Mouse (Mus musculus) lung, postnatal 0 days (tissue): ENCODE results near the gene Sh3pxd2a. TPM values are rescaled to one million over a fixed set of nuclear protein-coding genes. Genes with fewer than 3 reads are reported as not detected.
A peak's percentile ranks its signal among the peaks of the same experiment; 100 is the strongest.

Source experiments
- ATAC-seq: fragments of 200-750 bp; cut with Nextera tagmentation; 2 replicates; pipeline ENCODE4 v1.8.0; 2017; ENCODE audit warnings: moderate library complexity
- DNase-seq: peaks from one replicate; pipeline ENCODE4 v3.0.0-alpha.2; 2016; ENCODE audit warnings: low spot score
- H3K27ac ChIP-seq: fragments of 300-500 bp; sonication (generic); 2 replicates; pipeline ENCODE4 v1.5.1; 2014; ENCODE audit warnings: antibody characterized with exemption, mild to moderate bottlenecking, low read length, mixed read lengths
- H3K27me3 ChIP-seq: fragments of 300-500 bp; sonication (generic); replicated peaks from 2 replicates; pipeline ENCODE4 v1.6.1; 2014; ENCODE audit warnings: low read length, mixed read lengths; ENCODE audit not compliant: insufficient read depth
- H3K36me3 ChIP-seq: fragments of 300-500 bp; sonication (generic); 2 replicates; pipeline ENCODE4 v1.6.1; 2014; ENCODE audit warnings: low read length, mixed read lengths; ENCODE audit not compliant: insufficient read depth
- H3K4me1 ChIP-seq: fragments of 300-500 bp; sonication (generic); 2 replicates; pipeline ENCODE4 v1.6.1; 2014; ENCODE audit warnings: antibody characterized with exemption, low read depth, low read length, mixed read lengths; ENCODE audit not compliant: insufficient read depth
- H3K4me2 ChIP-seq: fragments of 300-500 bp; sonication (generic); replicated peaks from 2 replicates; pipeline ENCODE4 v1.6.1; 2014; ENCODE audit warnings: low read depth, mild to moderate bottlenecking, low read length, moderate library complexity, mixed read lengths
- H3K4me3 ChIP-seq: fragments of 300-500 bp; sonication (generic); 2 replicates; pipeline ENCODE4 v1.5.1; 2014; ENCODE audit warnings: low read depth, low read length
- H3K9ac ChIP-seq: fragments of 300-500 bp; sonication (generic); replicated peaks from 2 replicates; pipeline ENCODE4 v1.6.1; 2014; ENCODE audit warnings: low read depth, mild to moderate bottlenecking
- H3K9me3 ChIP-seq: fragments of 300-500 bp; sonication (generic); 2 replicates; pipeline ENCODE4 v1.6.1; 2016; ENCODE audit warnings: low read length, mixed read lengths
- CTCF ChIP-seq: IDR thresholded peaks from 2 replicates; pipeline ENCODE4 v1.5.1; 2016; ENCODE audit warnings: antibody characterized with exemption, mild to moderate bottlenecking
- EP300 ChIP-seq: IDR thresholded peaks from 2 replicates; pipeline ENCODE4 v1.6.1; 2016; ENCODE audit warnings: antibody characterized with exemption, mild to moderate bottlenecking, control low read depth
- WGBS: fragments of 180-500 bp; shearing (Covaris S2); extraction: QIAGEN DNeasy Blood & Tissue Kit; methylation state at CpG from one replicate; pipeline ENCODE4 v1.1.7; 2014; 5-methylcytosine and 5-hydroxymethylcytosine counted together
- microRNA-seq: library from miRNA; unstranded; fragments of <30 nt; microRNA quantifications from one replicate; pipeline ENCODE4, GENCODE M21; 2016
- polyA plus RNA-seq: library from polyadenylated mRNA; unstranded; fragments of >200 nt; fragmentation: Nextera tagmentation; extraction: Ambion mirVana; gene quantifications from 2 replicates; pipeline ENCODE4 v1.2.1, GENCODE M21; 2015

Gene Sh3pxd2a
- polyA plus RNA-seq, 1 experiment from 2014 or later, result 5.6 TPM

DNA sequence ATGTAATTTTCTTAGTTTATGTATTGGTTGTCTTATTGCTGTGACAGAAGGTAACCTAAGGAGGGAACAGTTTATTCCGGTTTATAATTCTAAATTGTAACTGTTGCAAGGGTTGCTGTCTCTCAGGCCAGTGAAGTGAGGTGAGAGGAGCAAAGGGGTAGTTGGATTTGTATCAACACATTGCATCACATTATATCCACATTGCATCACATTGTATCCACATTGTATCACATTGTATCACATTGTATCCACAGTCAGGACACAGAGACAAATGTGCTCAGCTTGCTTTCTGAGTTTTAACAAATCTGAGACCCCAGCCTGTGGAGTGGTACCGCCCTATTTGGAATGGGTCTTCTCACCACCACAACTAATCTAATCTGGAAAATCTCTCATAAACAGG lies 244.0 kb downstream of the Sh3pxd2a start:
- no peaks in the 10 kb centered on the region for H3K9me3 ChIP-seq
- H3K4me2 ChIP-seq, result no peak overlapping the region
- ATAC-seq, result no peak
- H3K27me3 ChIP-seq, result no peaks in the 10 kb centered on the region
- H3K4me3 ChIP-seq, result no peak overlapping the region
- TF ChIP-seq EP300 (no peak), CTCF (no peak)
- WGBS, result 87% methylated on average over 2 of the region's 2 CpGs
- H3K9ac ChIP-seq, result no peak overlapping the region
- no peaks in the 10 kb centered on the region for H3K36me3 ChIP-seq
- H3K27ac ChIP-seq, result no peak overlapping the region
- peak; percentile 57 for DNase-seq
- no peaks in the 10 kb centered on the region for H3K4me1 ChIP-seq

DNA sequence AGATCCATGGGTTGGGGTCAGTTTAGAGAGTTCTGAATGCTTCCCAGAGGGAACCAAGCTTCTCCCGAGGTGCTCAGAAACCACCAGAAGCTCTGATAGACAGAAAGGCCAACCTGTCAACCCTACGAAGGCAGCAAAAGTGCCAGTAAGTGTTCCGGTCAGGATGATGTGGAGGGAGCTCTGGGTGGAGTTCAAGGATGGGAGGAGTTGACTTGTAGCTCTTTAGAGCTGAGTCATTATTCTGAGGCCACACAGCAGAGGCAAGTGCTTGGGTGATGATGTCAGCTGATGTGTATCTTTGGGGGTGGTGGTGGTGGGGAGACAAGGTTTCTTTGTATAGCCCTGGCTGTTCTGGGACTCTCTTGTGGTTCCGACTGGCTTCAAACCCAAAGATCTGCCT lies 244.6 kb downstream of the Sh3pxd2a start:
- no peak overlapping the region for H3K9ac ChIP-seq
- no peaks in the 10 kb centered on the region for H3K27me3 ChIP-seq
- no peak overlapping the region for H3K4me2 ChIP-seq
- H3K9me3 ChIP-seq, result no peaks in the 10 kb centered on the region
- WGBS, result 43% methylated on average over 4 of the region's 4 CpGs
- H3K27ac ChIP-seq, result no peak overlapping the region
- H3K4me3 ChIP-seq, result no peak overlapping the region
- DNase-seq (peak; percentile 72), ATAC-seq (peak; percentile 75)
- H3K36me3 ChIP-seq, result no peaks in the 10 kb centered on the region
- no peak for TF ChIP-seq CTCF
- TF ChIP-seq EP300, result no peak
- H3K4me1 ChIP-seq, result no peaks in the 10 kb centered on the region

DNA sequence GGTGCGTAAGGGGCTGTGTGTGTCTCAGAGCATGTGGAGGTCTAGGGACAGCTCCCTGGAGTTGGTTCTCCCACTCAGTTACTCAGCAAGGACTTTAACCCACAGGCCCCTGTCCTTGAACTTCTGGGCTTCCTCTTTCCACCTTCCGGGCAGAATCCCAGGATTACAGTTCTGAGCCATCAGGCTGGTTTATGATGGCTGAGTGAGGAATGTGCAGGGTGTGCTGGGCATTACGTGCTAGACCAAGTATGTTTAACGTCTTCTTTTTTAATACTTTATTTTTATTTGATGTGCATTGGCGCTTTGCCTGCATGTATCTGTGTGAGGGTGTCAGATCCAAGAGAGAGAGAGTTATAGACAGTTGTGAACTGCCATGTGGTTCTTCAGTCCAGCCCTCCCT lies 247.4 kb downstream of the Sh3pxd2a start:
- no peaks in the 10 kb centered on the region for H3K27me3 ChIP-seq
- ATAC-seq, result no peak
- no peak overlapping the region for H3K9ac ChIP-seq
- no peak overlapping the region for H3K4me3 ChIP-seq
- no peaks in the 10 kb centered on the region for H3K36me3 ChIP-seq
- no peak overlapping the region for H3K4me2 ChIP-seq
- 63% methylated on average over 5 of the region's 5 CpGs for WGBS
- no peaks in the 10 kb centered on the region for H3K4me1 ChIP-seq
- DNase-seq, result no peak
- H3K27ac ChIP-seq, result no peak overlapping the region
- TF ChIP-seq EP300 (no peak), CTCF (no peak)
- no peaks in the 10 kb centered on the region for H3K9me3 ChIP-seq

DNA sequence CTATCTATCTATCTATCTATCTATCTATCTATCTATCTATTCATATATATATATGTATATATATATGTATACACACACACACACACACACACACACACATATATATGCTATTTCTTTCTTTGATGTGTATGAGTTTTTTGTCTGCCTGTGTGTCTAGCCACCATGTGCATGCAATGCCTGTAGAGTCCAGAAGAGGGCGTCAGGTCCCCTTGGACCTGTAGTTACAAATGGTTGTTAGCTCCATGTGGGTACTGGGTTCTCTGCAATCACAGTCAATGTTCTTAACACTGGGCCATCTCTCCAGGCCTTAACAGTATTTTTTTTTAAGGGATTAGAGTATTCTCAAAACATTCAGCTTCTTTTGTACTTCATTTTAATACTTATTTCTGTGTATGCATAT lies 250.7 kb downstream of the Sh3pxd2a start:
- Histone ChIP-seq H3K27ac (no peak overlapping the region), H3K4me1 (no peaks in the 10 kb centered on the region), H3K9me3 (no peaks in the 10 kb centered on the region), H3K27me3 (no peaks in the 10 kb centered on the region), H3K4me2 (no peak overlapping the region), H3K36me3 (no peaks in the 10 kb centered on the region), H3K4me3 (no peak overlapping the region), H3K9ac (no peak overlapping the region)
- DNase-seq (no peak), ATAC-seq (no peak)
- WGBS, result 67% methylated on average over 1 of the region's 1 CpGs
- TF ChIP-seq CTCF (peak; percentile 36), EP300 (no peak)

DNA sequence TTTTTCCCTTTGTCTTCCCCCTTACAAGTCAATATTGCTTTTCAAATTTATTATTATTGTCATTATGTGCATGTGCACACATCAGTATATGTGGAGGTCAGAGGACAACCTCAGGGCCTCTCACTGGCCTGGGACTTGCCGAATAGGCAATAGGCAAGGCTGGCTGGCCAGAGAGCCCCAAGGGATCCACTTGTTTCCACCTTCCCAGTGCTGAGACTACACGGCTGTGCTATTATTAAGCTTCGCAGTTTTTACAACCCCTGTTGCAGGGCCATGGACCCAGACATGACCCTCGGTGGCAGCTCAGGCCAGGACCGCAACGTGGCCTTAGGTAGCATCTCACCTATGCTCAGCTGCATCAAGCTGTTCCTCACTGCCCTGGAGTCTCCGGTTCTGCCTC lies 251.8 kb downstream of the Sh3pxd2a start:
- no peak for TF ChIP-seq CTCF
- no peak for TF ChIP-seq EP300
- no peaks in the 10 kb centered on the region for H3K9me3 ChIP-seq
- no peaks in the 10 kb centered on the region for H3K27me3 ChIP-seq
- no peak overlapping the region for H3K4me2 ChIP-seq
- no peak overlapping the region for H3K4me3 ChIP-seq
- no peak overlapping the region for H3K9ac ChIP-seq
- DNase-seq (no peak), ATAC-seq (no peak)
- no peaks in the 10 kb centered on the region for H3K4me1 ChIP-seq
- H3K27ac ChIP-seq, result no peak overlapping the region
- no peaks in the 10 kb centered on the region for H3K36me3 ChIP-seq
- 88% methylated on average over 7 of the region's 7 CpGs for WGBS

DNA sequence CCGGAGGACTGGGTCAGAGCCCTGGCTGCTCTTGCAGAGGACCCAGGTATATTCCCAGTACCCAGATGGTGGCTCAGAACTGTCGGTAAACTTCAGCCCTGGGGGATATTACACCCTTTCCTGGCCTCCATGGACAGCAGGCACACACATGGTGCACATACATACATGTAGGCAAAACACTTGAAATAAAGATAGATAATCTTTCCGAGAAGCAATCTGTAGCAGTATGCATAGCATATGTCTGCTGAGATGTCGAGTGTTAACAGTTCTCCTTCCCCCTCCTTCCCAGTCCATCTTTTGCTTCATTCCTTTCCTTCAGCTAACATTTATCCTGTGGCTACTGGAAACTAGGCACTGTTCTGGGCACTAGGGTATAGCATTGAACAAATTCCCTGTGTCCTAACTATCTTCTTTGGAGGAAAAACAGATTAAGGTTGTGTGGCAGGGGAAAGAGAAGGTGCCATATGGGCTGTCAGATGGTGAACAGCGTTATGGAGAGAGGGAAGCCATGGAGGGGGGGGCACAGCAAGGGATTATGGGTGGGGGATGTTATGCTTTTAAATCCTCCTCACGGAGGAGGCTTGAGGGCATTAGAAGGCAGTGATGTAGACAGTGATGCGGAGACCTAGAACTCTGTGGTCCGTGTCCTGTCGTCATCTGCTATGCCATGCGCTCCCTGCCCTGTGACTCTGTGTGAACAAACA lies 252.4 kb downstream of the Sh3pxd2a start:
- Histone ChIP-seq H3K27ac (no peak overlapping the region), H3K27me3 (no peaks in the 10 kb centered on the region), H3K36me3 (no peaks in the 10 kb centered on the region), H3K9me3 (no peaks in the 10 kb centered on the region), H3K9ac (no peak overlapping the region), H3K4me2 (no peak overlapping the region), H3K4me3 (no peak overlapping the region), H3K4me1 (no peaks in the 10 kb centered on the region)
- TF ChIP-seq CTCF (no peak), EP300 (no peak)
- 76% methylated on average over 10 of the region's 10 CpGs for WGBS
- DNase-seq, result no peak
- ATAC-seq, result no peak

DNA sequence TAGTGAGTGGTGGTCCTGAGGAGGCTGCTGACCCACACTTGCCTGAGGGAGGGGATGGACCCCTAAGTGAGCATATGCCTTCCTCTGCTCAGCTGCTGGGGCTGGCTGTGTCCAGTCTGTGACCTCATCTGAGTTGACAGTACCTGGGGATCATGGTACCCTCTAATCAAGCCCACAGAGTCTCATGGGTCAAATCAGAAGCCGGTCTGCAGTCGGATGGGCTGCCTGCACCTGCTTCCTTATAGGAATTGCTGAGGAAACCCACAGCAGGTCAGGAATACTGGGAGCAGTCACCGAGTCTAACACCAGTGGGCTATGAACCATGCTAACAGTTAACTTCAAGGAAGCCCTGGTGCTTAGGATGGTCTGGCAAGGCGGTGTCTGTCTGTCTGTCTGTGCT lies 253.8 kb downstream of the Sh3pxd2a start:
- no peak overlapping the region for H3K9ac ChIP-seq
- no peak overlapping the region for H3K4me3 ChIP-seq
- no peak for TF ChIP-seq CTCF
- TF ChIP-seq EP300, result no peak
- no peak overlapping the region for H3K4me2 ChIP-seq
- no peaks in the 10 kb centered on the region for H3K27me3 ChIP-seq
- DNase-seq (no peak), ATAC-seq (no peak)
- no peaks in the 10 kb centered on the region for H3K9me3 ChIP-seq
- H3K4me1 ChIP-seq, result no peaks in the 10 kb centered on the region
- H3K27ac ChIP-seq, result no peak overlapping the region
- no peaks in the 10 kb centered on the region for H3K36me3 ChIP-seq
- WGBS, result 96% methylated on average over 4 of the region's 4 CpGs

Small RNA genes lying within 50 kb of the gene (microRNA-seq; reads per million reads assigned to microRNA genes)
- not detected for gene Mir6995

Other genes starting within 250 kb of the Sh3pxd2a start
- 28.6 and 30.9 TPM in 2 replicates for gene Stn1, start 73.1 kb upstream of the Sh3pxd2a start, polyA plus RNA-seq
- gene Slk, start 115.3 kb upstream of the Sh3pxd2a start, polyA plus RNA-seq, result 14.6 and 17.2 TPM in 2 replicates
- 2.5 and 3.5 TPM in 2 replicates for gene Col17a1, start 227.7 kb upstream of the Sh3pxd2a start, polyA plus RNA-seq